29 mouse cellular contexts compared by ENCODE assay signal in genomic region chr19:26093844-26094243, GRCm38 (mm10).
"Had no signal": no experiment of that assay in that cellular context is flagged by ENCODE, and none has a peak within 500 bp of the region (broad histone marks: within the 10 kb centered on the region; RNA-seq: fewer than 3 reads in every experiment).

No protein-coding gene starts in this region.

- H3K27me3 ChIP-seq: limb, embryonic 12.5 days; limb, embryonic 13.5 days; limb, embryonic 15.5 days; liver, embryonic 12.5 days; liver, embryonic 13.5 days; liver, embryonic 15.5 days; lung, embryonic 15.5 days; megakaryocyte, embryonic 14.5 days; midbrain, embryonic 12.5 days; midbrain, embryonic 13.5 days; midbrain, embryonic 15.5 days had no signal

- H3K36me3 ChIP-seq: limb, embryonic 10.5 days; limb, embryonic 12.5 days; limb, embryonic 13.5 days; limb, embryonic 15.5 days; liver, embryonic 12.5 days; liver, embryonic 13.5 days; liver, embryonic 15.5 days; lung, embryonic 15.5 days; midbrain, embryonic 10.5 days; midbrain, embryonic 12.5 days; midbrain, embryonic 13.5 days; midbrain, embryonic 15.5 days had no signal

- H3K27ac ChIP-seq: left cerebral cortex, adult 2 months; limb, embryonic 10.5 days; limb, embryonic 12.5 days; limb, embryonic 13.5 days; limb, embryonic 15.5 days; liver, embryonic 12.5 days; liver, embryonic 13.5 days; liver, embryonic 14.5 days; liver, embryonic 15.5 days; lung, embryonic 15.5 days; macrophage; midbrain, embryonic 10.5 days; midbrain, embryonic 12.5 days; midbrain, embryonic 13.5 days; midbrain, embryonic 15.5 days had no signal

- DNase-seq: left cerebral cortex, postnatal 4 days; liver; liver, embryonic 13.5 days; lung, adult 18-20 months; lung, embryonic 14.5 days; lung, postnatal 10 days; lung, postnatal 14 days; lung, postnatal 36 days; lung, postnatal 4 days; midbrain, embryonic 14.5 days had no signal

- H3K4me2 ChIP-seq: limb, embryonic 12.5 days; limb, embryonic 13.5 days; limb, embryonic 15.5 days; liver, embryonic 12.5 days; liver, embryonic 13.5 days; liver, embryonic 15.5 days; lung, embryonic 14.5 days; lung, embryonic 15.5 days; midbrain, embryonic 11.5 days; midbrain, embryonic 12.5 days; midbrain, embryonic 13.5 days; midbrain, embryonic 15.5 days had no signal

- H3K9ac ChIP-seq: limb, embryonic 12.5 days; limb, embryonic 13.5 days; limb, embryonic 15.5 days; liver, embryonic 12.5 days; liver, embryonic 13.5 days; liver, embryonic 14.5 days; liver, embryonic 15.5 days; lung, embryonic 14.5 days; lung, embryonic 15.5 days; midbrain, embryonic 12.5 days; midbrain, embryonic 13.5 days; midbrain, embryonic 15.5 days had no signal

- H3K4me3 ChIP-seq: left cerebral cortex, adult 2 months; limb, embryonic 10.5 days; limb, embryonic 12.5 days; limb, embryonic 13.5 days; limb, embryonic 15.5 days; liver, embryonic 12.5 days; liver, embryonic 13.5 days; liver, embryonic 15.5 days; lung, embryonic 15.5 days; megakaryocyte, embryonic 14.5 days; midbrain, embryonic 10.5 days; midbrain, embryonic 12.5 days; midbrain, embryonic 13.5 days; midbrain, embryonic 15.5 days; myocyte had no signal

- ATAC-seq: liver, embryonic 12.5 days; lung, postnatal 0 days; midbrain, embryonic 13.5 days; midbrain, embryonic 15.5 days; midbrain, embryonic 16.5 days had no signal

- H3K9me3 ChIP-seq: limb, embryonic 10.5 days; limb, embryonic 12.5 days; limb, embryonic 13.5 days; limb, embryonic 15.5 days; liver, embryonic 12.5 days; liver, embryonic 13.5 days; liver, embryonic 15.5 days; lung, embryonic 15.5 days; midbrain, embryonic 10.5 days; midbrain, embryonic 12.5 days; midbrain, embryonic 13.5 days; midbrain, embryonic 15.5 days had no signal

- H3K4me1 ChIP-seq: limb, embryonic 10.5 days; limb, embryonic 12.5 days; limb, embryonic 13.5 days; limb, embryonic 15.5 days; liver, embryonic 12.5 days; liver, embryonic 13.5 days; liver, embryonic 15.5 days; lung, embryonic 15.5 days; megakaryocyte, embryonic 14.5 days; midbrain, embryonic 10.5 days; midbrain, embryonic 12.5 days; midbrain, embryonic 13.5 days; midbrain, embryonic 15.5 days had no signal
